Mouse (Mus musculus) heart, adult 2 months (tissue): ENCODE results near the gene Gpr62. TPM values are rescaled to one million over a fixed set of nuclear protein-coding genes. Genes with fewer than 3 reads are reported as not detected.

ENCODE experiments used
- DNase-seq, 2 experiments: peaks; one replicate each; pipeline ENCODE4 v3.0.0; 2021
- H3K27ac ChIP-seq: fragments of 200-600 bp; 2 replicates; pipeline ENCODE4 v1.8.1; 2022
- H3K27me3 ChIP-seq: fragments of 200-500 bp; 2 replicates; pipeline ENCODE4 v1.6.1; 2012; ENCODE audit warnings: mild to moderate bottlenecking, low read length, inconsistent platforms, mixed read lengths; ENCODE audit not compliant: control insufficient read depth, insufficient read depth
- H3K36me3 ChIP-seq: fragments of 200-500 bp; 2 replicates; pipeline ENCODE4 v1.6.1; 2012; ENCODE audit warnings: low read length, inconsistent platforms; ENCODE audit not compliant: control insufficient read depth, insufficient read depth
- H3K4me1 ChIP-seq: fragments of 200-500 bp; 2 replicates; pipeline ENCODE4 v1.6.1; 2011; ENCODE audit warnings: low read length; ENCODE audit not compliant: control insufficient read depth, insufficient read depth
- H3K4me3 ChIP-seq: fragments of 200-600 bp; 2 replicates; pipeline ENCODE4 v1.8.1; 2022
- H3K79me2 ChIP-seq: fragments of 200-500 bp; replicated peaks from 2 replicates; pipeline ENCODE4 v1.6.1; 2012; ENCODE audit warnings: mild to moderate bottlenecking, inconsistent platforms, low read length, moderate library complexity, mixed read lengths; ENCODE audit not compliant: control insufficient read depth, insufficient read depth
- H3K9ac ChIP-seq: fragments of 200-500 bp; 2 replicates; pipeline ENCODE4 v1.6.1; 2012; ENCODE audit warnings: low read depth, mild to moderate bottlenecking, control low read depth, inconsistent platforms, low read length, mixed read lengths
- CTCF ChIP-seq: fragments of 200-600 bp; IDR thresholded peaks from 2 replicates; pipeline ENCODE4 v1.8.1; 2022; ENCODE audit warnings: antibody characterized with exemption, mild to moderate bottlenecking, moderate library complexity
- EP300 ChIP-seq: fragments of 200-500 bp; IDR thresholded peaks from 2 replicates; pipeline ENCODE4 v1.6.1; 2011; ENCODE audit warnings: low read depth, low read length, control low read depth; ENCODE audit not compliant: insufficient read depth
- POLR2A ChIP-seq: fragments of 200-500 bp; IDR thresholded peaks from 2 replicates; pipeline ENCODE4 v1.6.1; 2011; ENCODE audit warnings: mild to moderate bottlenecking, low read depth, low read length, control low read depth; ENCODE audit not compliant: insufficient read depth
- WGBS: fragments of 180-500 bp; shearing (Covaris S2); methylation state at CpG from one replicate; pipeline ENCODE4 v1.1.7; 2018; 5-methylcytosine and 5-hydroxymethylcytosine counted together
- intact Hi-C: fragments of 180-260 bp; cut with DNase I; formaldehyde crosslinking; loops from one replicate; pipeline ENCODE4 v1.15.1; 2025
- polyA plus RNA-seq: library from polyadenylated mRNA; depleted of rRNA; stranded (reverse); fragments of >200 nt; gene quantifications from 2 replicates; pipeline ENCODE4 v1.2.3, GENCODE M21; 2012
- total RNA-seq, 2 experiments: library from RNA; stranded (reverse); gene quantifications; 2 replicates each; pipeline ENCODE4 v1.2.3; 2021

The Gpr62 gene
- total and polyA plus RNA-seq, 3 experiments = not detected

GRCm38 (mm10) chr9:106457163-106457559 is 8.6 kb downstream of the Gpr62 start:
- H3K4me3 ChIP-seq = no peak overlapping the region
- peaks cover 10% of the 10 kb centered on the region for H3K4me1 ChIP-seq
- TF ChIP-seq EP300 (no peak), POLR2A (no peak), CTCF (no peak)
- no peak for DNase-seq
- 0 out of 2 replicates have a peak, but pooled peaks cover 2% of the 10 kb centered on the region for H3K79me2 ChIP-seq
- intact Hi-C loops = no loop called here
- no peak overlapping the region; the same call in 1 of the 2 replicates for H3K9ac ChIP-seq
- peak overlapping the region; percentile 82 for H3K27ac ChIP-seq
- H3K27me3 ChIP-seq = no peaks in the 10 kb centered on the region
- H3K36me3 ChIP-seq = no peaks in the 10 kb centered on the region
- WGBS = 76% methylated on average over 9 of the region's 9 CpGs

DNA sequence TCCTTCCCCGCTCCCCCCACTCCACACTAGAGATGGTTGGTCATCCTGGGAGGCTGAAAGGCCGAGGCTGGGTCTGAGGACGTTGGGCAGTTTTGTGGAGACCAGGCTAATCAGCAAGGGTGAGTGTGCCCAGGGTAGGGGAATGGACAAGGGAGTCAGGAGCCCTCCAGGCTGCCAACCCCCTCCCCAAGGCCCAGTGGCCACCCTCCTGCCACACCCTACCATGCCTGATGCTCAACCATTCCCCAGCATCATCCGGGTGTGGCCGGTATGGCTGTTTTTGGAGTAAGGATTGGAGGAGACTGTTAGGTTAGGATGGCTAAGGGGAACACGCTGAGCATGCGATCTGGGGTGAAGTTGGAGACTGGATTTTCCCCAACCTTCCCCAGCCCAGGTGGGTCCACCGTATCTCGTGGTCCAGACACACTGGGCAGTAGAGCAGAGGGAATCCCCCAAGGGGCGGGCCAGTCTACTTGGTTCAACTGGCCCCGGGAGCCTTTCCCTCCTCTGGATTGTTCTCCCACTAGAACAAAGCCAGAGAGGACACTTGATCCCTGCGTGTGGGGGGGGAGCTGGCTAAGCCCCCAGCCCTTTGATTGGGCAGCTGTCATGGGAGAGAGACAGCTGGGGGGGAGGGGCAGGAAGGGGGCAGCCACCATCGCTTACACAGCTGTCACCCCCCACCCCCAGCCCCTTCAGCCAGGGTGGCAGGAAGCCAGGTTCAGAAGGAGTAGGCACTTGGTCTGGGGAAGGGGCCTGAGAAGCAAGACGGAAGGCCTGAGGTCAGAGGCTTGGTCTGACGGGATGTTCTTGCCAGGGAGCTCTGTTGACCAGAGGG is 9.2 kb downstream of the Gpr62 start:
- WGBS = 64% methylated on average over 15 of the region's 15 CpGs
- no peak for DNase-seq
- intact Hi-C loops = no loop called here
- H3K27me3 ChIP-seq = no peaks in the 10 kb centered on the region
- H3K9ac ChIP-seq = no peak overlapping the region; the same call in 1 of the 2 replicates
- TF ChIP-seq CTCF (no peak), EP300 (no peak), POLR2A (no peak)
- peaks cover 10% of the 10 kb centered on the region for H3K4me1 ChIP-seq
- H3K79me2 ChIP-seq = 0 out of 2 replicates have a peak, but pooled peaks cover 2% of the 10 kb centered on the region
- H3K36me3 ChIP-seq = no peaks in the 10 kb centered on the region
- peak overlapping the region; percentile 82 for H3K27ac ChIP-seq
- no peak overlapping the region for H3K4me3 ChIP-seq

DNA sequence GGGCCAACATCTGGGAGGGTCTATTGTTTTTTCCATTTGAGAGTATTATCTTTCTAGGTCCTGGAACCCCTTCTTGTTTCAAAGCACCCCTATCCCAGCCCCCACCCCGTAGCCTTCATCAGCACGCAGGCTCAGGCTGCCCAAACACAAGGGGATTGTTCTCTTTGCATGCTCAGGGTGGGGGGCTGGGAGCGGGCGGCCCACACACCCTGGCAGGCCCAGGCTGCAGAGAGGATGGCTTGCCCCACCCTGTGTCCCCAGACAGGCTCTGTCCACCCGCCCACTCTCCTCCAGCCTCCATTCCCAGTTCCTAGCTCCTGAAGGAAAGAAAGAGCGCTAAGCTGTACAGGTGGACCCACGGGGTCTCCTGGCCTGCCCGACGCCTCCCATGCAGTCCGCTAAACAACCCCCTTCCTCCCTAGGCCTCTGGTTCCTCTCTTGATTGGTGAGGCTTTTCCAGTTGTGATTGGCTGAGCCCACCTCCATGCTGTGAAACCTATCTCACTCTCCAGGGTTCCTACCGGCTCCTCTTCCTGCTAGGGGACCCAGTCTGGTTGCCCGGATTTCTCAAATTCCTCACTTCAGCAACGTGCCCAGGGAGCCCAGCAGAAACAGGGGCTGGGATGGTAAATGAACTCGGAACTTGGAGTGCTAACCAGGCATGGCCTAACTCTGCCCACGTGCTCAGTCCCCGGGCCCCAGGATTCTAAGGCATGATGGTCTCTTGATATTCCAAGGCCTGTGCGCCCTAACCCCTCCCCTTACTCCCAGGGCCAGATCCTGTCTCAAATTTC is 10.7 kb downstream of the Gpr62 start:
- Histone ChIP-seq H3K79me2 (0 out of 2 replicates have a peak, but pooled peaks cover 2% of the 10 kb centered on the region), H3K4me3 (peak overlapping the region; percentile 60), H3K27me3 (no peaks in the 10 kb centered on the region), H3K9ac (peak overlapping the region; percentile 13), H3K36me3 (no peaks in the 10 kb centered on the region), H3K4me1 (peaks cover 15% of the 10 kb centered on the region), H3K27ac (peak overlapping the region; percentile 82)
- TF ChIP-seq CTCF (no peak), POLR2A (no peak), EP300 (no peak)
- no peak for DNase-seq
- intact Hi-C loops = no loop called here
- 39% methylated on average over 17 of the region's 17 CpGs for WGBS

DNA sequence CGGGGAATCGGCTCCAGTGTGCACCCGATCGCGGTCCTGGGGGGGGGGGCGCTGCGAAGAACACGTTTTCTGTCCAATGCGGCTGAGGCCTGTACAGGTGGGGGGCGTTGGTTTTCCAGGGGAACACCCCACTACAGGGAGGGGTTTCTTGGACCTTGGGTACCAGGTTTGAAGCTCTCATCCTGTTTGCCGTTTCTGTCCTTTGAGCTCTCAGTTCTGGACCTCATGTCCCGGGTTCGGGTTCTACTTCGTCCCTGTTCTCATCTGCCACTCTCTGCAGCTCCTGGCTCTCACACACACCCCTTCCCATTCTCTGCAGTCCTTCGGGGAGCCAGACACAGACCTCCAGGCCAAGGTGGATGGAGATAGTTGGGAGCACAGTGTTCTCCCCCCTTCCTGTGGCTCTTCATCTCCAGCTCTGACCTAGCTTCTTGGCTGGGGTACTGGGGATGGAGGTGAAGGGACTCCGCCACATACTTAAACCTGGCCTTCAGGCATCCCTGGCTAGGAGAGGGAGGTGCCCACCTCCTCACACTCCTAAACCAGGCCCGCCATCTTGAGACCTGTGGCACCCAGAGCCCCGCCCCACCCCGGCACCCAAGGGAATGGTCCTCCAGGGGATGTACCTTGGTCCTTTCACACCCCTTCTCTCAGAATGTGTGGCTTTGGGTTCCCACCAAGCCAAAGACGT is 11.5 kb downstream of the Gpr62 start:
- peak overlapping the region; percentile 82 for H3K27ac ChIP-seq
- no peak for TF ChIP-seq CTCF
- no peak for TF ChIP-seq POLR2A
- TF ChIP-seq EP300 = no peak
- DNase-seq = peak in 1 of 2 experiments; percentile 46
- H3K9ac ChIP-seq = peak overlapping the region; percentile 87
- no peaks in the 10 kb centered on the region for H3K27me3 ChIP-seq
- peaks cover 15% of the 10 kb centered on the region for H3K4me1 ChIP-seq
- 14% methylated on average over 18 of the region's 20 CpGs for WGBS
- H3K79me2 ChIP-seq = no peaks in the 10 kb centered on the region
- intact Hi-C loops = no loop called here
- peak overlapping the region; percentile 60 for H3K4me3 ChIP-seq
- H3K36me3 ChIP-seq = no peaks in the 10 kb centered on the region

DNA sequence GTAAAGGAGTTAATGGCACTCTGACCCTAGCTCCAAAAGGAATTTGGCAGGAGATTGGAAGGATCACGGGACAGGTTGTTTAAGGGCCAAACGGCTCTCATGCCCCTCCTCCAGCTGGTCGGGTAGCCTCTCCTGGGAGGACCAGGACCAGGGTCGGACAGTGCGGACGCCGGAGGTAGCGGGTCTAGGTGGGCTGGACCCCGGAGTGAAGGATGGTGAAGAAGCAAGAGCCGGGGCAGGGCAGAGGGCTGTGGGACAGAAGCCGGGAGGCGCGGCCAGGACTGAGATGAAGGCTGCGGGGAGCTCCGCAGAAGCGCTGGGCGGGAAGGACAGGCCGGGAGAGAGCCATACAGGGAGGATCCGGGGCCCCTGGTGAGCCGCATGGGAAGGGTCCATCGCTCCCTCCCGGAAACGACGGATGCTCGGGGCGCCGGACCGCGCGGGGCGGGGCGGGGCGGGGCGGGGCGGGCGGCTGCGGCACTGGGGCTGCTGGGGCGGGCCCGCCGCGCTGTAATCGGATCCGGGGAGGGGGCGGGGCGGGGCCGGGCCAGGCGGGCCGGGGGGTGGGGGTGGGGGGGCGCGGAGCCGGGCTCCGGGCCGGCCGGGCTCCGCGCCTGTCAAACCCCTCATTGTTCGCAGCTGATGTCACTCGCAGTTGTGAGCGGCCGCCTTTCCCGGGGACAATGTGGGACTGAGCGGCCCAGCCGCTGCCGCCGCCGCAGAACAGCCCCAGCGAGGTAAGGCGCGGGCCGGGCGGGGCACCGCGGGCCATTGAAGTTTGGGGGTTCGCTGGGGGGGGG is 12.3 kb downstream of the Gpr62 start, which contains the start of gene Pcbp4:
Pcbp4 (plus strand) TSS at position 21 of the 800 bp plus-strand sequence.
- TF ChIP-seq CTCF (no peak), EP300 (no peak), POLR2A (peak; percentile 28; the same call in 1 of the 2 replicates)
- H3K79me2 ChIP-seq = no peaks in the 10 kb centered on the region
- H3K27ac ChIP-seq = peak within 1 kb of the TSS; percentile 82
- H3K36me3 ChIP-seq = no peaks in the 10 kb centered on the region
- DNase-seq = peak; percentile 81 to 83
- WGBS = under 1% methylated on average over 60 of the region's 74 CpGs
- H3K9ac ChIP-seq = peak within 1 kb of the TSS; percentile 87
- no peaks in the 10 kb centered on the region for H3K27me3 ChIP-seq
- peak within 1 kb of the TSS; percentile 60 for H3K4me3 ChIP-seq
- H3K4me1 ChIP-seq = peaks cover 15% of the 10 kb centered on the region
- intact Hi-C loops = no loop called here
